Mouse (Mus musculus) right cerebral cortex, postnatal 25 days (tissue): ENCODE results near the gene Efl1.
"Not testable (repeated sequence)": the region's sequence is repeated elsewhere in the genome, so short reads cannot be mapped to it uniquely, and the experiment has no call there.

ENCODE experiments used
- DNase-seq: peaks from one replicate; pipeline ENCODE4 v3.0.0; 2022

The Efl1 gene

DNA sequence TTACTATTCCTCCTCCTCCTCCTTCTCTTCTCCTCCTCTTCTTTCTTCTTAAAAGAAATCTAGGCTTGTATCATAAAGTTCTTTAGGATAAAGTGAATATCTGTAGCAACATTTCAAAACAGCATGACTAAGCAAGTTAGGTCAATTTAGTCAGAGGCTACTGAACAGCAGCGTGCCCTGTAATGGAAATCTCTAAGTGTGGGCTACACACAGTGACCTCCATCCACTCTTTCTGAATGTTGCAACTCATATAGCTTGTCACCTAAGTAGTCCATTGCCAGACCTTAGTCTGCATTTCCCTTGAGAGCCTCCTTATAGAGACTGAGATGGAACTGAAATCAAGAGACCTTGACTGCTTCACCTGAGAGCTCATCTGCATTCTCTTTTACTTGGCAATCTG lies 116.5 kb downstream of the Efl1 start:
- no peak for DNase-seq

DNA sequence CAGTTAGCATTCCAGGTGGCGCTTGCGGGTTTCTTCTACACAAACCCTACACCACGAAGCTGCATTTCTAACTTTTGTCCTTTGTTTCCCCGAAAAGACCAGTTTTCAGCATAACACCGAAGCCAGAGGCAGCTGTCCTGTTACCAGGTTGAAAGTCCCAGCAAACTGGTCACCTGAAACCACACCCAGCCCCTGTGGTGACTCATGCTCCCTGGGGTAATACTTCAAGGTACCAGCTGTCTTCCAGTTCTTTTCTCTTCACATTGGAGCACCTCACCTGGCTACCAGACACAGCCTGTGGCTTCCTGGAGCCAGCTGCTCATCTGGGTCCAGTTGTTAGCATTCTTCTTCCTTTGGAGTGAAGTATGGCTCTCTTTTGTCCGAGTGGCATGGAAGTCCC lies 118.2 kb downstream of the Efl1 start:
- DNase-seq, result no peak

DNA sequence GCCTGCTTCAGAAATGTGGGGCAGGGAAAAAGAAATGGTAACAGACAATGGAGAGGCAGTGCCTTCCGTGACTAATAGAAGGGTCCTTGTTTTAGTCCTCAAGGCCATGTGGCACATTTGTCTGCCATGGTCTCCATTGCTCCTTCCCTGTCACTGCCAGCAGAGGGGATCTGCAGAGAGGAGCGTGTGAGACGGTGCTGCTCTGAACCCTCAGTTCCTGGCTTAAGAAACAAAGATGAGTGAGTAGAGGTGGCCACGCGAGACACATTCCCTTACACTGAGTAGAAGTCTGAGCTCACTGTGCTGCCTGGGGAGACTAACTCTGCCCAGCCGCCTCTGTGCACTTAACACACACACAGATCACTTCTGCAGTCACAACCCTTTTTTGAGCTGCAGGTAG lies 121.8 kb downstream of the Efl1 start:
- DNase-seq, result no peak

DNA sequence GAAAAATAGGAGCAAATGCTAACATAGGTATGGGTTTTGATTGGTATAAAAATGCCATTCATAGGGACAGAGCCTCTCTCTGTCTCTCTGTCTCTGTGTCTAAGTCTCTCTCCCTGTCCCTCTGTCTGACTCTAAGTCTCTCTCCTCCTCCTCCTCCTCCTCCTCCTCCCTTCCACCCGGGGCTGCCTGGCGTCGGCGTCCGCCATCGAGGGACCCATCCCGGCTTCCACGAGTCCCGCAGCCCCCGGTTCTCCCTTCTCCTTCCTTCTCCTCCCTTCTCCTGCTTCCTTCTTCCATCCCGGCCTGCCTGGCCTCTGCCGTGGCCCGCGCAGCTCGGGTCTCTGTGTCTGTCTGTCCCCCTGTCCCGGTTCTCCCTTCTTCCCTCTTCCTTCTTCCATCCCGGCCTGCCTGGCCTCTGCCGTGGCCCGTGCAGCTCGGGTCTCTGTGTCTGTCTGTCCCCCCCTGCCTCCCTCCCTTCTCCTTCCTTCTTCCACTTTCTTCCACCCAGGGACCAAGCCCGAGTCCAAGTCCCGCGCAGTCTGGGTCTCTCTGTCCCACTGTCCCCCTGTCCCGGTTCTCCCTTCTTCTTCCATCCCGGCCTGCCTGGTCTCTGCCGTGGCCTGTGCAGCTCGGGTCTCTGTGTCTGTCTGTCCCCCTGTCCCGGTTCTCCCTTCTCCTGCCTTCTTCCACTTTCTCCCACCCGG lies 122.7 kb downstream of the Efl1 start:
- not testable (repeated sequence) for DNase-seq

DNA sequence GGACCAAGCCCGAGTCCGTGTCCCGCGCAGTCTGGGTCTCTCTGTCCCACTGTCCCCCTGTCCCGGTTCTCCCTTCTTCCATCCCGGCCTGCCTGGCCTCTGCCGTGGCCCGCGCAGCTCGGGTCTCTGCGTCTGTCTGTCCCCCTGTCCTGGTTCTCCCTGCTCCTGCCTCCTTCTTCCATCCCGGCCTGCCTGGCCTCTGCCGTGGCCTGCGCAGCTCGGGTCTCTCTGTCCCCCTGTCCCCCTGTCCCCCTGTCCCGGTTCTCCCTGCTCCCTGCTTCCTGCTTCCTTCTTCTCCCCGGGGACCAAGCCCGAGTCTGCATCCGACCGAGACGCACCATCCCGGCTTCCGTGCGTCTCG lies 123.2 kb downstream of the Efl1 start:
- not testable (repeated sequence) for DNase-seq

DNA sequence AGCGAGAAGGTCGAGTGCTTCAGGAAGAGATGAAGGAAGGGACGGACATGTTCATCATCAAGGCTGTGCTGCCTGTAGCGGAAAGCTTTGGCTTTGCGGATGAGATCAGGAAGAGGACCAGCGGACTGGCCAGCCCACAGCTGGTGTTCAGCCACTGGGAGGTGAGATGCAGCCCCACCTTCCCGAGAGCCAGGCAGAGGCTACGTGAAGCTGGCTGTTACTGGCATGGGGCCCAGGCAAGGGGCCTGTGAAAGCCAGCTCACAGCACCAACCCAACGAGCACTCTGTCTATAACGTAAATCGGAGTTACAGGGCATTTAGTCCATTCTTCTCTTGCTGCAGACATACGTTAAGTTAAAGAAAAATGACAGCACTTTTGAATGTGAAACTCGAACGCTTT lies 124.1 kb downstream of the Efl1 start:
- no peak for DNase-seq

DNA sequence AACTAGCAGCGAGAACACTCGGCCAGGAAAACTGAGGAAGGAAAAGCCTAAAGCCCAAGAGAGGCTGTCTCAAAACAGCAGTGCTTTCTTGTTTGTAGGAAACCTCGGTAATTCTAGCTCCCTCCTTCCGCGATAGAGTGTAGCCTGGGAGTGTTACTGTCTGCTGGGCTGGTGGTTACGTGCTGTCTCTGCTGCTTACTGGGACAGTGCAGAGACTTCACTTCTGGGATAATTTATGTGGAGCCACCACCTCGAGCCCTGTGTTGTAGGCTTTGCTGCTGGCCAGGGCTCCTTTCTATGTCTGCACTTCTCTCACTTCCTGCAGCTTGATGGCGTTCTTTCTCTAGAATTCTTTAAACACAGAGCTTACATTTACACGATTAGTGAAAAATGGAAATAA lies 124.7 kb downstream of the Efl1 start:
- DNase-seq, result no peak

DNA sequence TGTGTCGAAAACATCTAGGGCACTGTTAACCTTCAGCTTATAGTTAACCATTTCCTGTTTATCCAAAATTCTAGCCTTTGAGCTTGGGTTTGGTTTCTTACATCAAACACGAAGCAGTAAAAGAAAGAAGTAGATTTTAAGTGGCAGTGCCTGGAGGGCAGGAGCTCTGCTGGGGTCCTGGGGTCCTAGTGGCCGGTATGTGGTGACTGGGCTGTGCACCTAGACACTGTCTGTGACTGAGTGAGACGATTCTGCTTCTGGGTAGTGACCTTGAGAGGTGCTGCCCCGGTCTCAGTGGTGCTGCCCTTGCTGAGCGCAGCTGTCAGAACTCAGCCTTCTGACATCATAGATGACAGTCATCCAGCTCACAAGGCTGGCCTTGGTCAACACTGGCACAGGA lies 125.5 kb downstream of the Efl1 start:
- DNase-seq, result no peak

DNA sequence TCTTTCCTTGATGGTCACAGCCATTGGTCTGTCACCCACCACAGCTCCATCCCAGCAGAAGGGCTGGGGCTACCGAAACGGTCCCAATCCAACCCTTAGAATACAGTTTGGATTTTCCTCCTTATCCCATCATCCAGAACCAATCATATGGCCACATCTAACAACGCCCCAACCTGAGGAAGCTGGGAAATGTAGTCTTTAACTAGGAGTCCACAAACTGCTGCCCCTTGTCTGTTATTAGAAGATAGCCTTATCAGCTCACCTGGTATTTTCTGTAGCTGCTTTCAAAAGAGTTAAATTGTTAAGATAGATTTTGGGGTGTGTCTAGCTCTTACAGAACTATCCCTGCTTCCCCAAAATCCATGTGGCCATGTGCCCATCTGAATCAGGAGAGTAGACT lies 126.7 kb downstream of the Efl1 start:
- DNase-seq, result no peak

DNA sequence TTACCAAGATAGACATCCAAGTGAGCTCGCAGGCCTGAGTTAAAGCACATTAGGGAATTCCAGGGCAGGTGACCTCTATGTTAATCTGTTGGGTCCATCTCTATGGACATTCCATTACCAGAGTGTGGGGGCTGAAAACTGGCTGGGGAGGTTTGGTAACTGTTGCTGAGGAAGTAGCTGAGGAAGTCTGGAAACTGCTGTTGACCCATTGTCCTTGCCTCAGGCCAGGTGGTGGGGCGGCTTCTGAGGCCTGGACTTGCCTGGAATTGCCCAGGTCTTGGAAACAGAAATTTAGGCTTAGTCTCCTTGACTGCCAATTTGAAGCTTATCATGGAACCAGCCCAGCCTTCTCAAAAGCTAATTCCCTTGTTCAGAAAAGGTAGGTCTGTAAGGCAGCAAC lies 134.7 kb downstream of the Efl1 start:
- no peak for DNase-seq

DNA sequence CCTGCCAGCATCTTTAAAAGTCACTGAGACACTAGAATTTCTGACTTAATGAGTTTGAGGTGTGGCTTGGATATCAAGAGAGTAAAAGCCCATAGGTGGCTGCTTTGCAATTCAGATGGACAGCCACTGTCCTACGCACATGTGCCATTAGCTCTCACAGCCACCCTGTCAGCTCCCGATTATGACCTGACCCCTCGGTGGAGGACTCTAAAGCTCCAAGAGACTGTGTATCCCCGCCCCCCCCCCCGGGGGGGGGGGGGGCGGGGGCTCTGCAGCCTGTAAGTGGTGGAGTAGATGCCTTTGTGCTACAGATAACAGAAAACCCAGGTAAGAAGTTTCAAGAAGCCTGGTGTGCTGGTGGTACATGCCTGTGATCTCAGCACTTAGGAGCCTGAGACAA lies 135.3 kb downstream of the Efl1 start:
- DNase-seq, result no peak

DNA sequence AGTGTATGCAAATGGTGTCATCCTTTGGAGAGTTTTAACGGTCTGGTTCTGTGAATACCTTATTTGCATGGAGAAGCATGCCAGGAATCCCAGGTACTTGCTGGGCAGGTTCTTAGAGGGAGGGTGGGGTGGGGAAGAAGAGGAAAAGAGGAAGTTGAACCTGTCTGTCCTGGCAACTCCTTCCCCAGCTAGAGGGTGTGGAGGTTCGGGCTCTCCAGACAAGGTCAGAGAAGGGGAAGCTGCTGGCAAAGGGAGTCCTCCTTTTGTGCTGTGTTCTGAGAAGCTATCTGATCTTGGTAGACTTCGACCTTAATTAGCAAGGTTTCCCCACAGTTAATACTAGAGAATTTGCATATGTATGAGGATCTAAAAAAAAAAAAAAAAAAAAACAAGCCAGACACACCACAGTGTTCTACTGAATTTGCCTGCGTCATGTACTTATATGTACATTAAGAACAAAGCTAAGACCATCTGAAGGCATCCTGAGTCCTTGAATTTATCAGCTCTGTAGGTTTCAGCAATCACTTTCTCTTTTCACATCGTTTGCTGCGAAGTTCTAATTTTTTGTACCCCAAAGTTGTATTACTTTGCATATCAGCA lies 137.0 kb downstream of the Efl1 start:
- no peak for DNase-seq

DNA sequence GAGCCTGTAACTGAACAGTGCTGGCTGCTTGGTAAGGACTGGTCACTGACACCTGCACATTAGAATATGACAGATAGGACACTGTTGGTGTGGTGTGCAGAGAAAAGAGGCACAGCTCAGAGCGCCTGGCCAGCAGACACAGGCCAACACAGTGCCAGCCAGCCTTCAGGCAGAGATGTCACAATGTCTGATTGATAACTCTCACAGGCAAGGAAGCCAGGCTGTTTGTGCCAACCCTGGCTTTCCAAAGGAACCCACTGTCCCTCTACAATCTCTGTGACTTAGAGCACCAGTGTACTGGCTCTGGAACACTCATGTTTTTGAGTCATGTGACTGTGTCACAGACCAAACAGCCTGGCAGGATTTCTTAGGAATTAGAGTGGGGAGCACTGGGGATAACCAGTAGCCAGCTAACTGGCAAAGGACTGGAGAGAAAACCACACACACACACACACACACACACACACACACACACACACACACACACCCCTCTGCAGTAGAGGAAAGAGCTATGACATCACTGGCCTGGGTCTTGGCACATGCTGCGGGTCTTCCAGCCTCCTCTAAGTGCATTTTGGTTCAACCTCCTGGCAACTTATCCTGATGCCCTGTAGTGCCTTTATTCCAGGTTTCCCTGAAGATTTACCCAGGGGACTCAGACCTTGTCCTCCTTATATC lies 137.7 kb downstream of the Efl1 start:
- no peak for DNase-seq

DNA sequence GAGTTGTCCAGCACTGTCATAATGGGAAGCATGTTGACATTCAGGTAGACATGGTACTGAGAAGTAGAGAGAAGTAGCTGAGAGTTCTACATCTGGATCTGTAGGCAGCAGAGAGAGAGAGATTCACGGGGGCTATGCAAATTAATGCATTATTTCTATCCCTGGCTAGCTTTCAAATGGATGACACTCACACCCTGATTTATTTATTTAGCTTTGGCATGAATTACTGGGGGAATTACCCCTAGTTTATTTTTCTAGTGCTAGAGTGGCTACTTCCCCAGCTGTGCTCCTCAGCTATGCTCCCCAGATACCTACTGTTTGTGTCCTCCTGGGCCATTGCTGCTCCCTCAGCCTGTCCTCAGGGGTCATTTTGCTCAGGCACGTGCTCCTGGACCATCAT lies 144.2 kb downstream of the Efl1 start:
- no peak for DNase-seq

DNA sequence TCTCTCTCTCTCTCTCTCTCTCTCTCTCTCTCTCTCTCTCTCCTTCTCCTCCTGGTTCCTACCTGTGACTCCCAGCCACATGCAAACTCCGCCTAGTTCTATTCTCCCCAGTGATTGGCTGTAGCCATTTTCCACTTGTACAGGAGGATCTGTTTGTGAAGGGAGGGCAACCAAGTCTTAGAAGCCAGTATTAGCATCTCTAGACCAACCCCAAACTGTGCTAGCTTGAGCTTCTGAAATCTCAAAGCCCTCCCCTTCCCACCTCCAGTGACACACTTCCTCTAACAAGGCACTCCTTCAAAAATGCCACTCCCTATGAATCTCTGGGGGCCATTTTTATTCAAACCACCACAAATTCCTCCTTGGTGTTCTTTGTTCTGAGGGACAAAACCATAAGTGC lies 144.7 kb downstream of the Efl1 start:
- no peak for DNase-seq

DNA sequence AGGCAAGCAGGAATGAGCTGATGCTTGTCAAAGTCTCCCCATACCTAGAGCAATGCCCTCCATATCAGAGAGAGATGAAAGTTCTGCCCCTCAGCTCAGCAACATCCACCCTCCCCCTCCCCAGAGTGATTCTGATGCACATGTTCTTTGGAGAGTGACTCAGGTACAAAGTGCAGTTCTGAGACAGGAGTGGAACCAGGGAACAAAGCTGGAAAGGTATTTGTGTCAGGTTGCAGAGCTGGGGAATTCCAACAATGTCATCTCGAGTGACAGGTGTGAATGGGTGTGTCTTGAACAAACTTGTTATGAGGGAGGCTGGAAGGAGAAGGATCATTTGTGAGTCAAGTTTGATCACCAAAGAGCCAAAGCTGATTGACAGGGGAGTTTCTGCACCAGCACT lies 146.1 kb downstream of the Efl1 start:
- no peak for DNase-seq

DNA sequence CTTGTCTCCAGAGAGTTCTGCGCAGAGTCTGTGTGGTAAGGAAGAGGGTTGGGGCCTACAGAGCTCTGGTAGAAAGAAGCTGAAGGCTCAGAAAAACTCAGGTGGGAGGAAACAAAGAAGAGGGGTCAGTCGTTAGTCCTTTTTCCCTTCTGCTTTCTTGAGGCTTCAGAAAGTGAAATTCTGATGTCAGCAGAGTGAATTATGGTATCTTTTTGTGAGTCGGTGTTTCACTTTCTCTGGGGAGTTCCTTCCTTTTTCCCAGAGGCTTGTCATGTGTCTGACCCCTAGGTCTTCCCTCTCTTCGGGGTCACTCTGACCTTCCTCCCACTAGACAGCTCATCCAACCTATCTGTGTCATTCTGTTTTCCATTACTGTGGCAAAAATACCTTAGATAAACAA lies 153.8 kb downstream of the Efl1 start:
- no peak for DNase-seq

DNA sequence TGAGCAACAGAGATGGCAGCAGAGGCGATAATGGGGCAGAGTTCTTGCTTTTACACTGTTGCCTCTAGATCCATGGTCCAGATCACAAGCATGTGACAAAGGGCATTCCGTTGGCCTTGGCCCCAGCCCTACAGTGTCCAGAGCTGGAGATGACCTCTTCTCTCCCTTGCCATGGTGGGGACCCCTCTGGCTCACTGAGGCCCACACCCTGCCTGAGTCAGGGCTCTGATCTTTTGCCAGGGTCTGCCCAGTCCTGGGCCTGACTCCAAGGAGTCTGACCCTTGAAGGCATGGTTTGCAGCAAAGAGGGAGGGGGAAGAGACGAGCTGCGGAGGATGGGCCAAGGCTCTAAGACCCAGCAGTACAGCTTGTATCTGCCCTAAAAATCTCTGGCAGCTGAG lies 159.8 kb downstream of the Efl1 start:
- DNase-seq, result no peak

DNA sequence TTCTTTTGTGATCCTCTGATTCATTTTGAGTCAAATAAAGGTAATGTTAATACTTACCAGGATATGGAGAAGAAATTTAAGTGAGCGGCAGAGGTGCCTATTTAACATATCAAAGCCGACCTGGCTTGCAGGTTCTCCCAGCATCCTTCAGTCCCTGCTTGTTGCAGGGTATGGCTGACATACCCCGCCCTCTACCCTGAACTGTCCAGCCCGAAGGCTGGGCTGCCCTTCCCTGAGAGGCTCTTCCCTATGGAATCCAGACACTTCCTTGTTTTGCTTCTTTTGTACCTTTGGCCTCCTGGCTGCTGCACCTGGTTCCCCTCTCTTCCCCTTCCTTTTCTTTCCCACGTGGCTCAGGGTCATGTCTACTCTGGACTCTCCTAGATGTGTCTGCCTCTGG lies 160.7 kb downstream of the Efl1 start:
- no peak for DNase-seq

DNA sequence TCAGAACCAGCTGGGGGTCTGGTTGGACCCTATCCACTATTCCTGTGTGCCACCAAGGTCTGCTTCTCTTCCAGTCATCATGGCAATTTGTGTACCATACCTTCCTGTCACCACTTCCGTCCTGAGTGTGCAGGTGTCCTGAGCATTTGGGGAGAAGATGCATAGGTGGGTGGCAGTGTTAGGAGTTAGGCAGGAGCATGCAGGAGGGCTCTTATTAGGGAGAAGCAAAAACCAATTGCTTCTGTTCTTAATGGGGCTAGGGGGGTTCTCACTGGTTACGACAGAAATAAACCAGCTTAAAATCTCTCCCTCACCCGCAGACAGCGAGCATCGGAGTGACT lies 162.4 kb downstream of the Efl1 start:
- no peak for DNase-seq

DNA sequence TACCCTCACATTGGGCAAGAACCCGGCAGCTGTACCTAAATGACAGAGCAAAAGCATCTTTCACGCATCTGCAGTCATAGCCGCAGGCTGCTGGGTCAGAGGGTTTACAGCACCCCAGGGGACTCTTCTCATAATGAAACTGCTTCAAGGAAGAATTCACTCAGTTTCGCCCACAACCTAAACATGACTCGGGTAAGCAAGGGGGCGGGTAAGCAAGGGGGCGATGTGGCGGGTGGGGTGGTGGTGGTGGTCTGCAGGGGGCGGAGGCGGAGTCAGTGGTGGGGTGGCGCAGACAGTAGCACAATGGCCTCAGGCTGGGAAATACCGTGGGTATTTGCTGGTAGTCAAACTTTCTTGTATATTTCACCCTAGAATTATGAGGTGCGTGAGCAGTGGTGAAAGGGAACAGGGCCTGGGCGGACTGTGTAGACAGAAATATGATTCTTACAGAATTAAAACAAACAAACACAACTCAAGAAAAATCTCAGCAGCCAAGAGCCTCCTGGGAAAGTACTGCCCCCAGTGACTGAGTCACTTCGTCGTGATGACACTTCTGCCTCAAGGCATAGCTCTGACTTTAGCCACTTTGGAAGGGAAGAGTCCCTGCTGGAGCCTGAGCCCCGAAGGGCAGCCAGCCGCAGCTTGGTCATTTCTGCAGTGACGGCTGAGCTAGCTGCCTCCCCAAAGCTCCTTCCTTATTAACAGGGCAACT lies 162.9 kb downstream of the Efl1 start:
- no peak for DNase-seq

DNA sequence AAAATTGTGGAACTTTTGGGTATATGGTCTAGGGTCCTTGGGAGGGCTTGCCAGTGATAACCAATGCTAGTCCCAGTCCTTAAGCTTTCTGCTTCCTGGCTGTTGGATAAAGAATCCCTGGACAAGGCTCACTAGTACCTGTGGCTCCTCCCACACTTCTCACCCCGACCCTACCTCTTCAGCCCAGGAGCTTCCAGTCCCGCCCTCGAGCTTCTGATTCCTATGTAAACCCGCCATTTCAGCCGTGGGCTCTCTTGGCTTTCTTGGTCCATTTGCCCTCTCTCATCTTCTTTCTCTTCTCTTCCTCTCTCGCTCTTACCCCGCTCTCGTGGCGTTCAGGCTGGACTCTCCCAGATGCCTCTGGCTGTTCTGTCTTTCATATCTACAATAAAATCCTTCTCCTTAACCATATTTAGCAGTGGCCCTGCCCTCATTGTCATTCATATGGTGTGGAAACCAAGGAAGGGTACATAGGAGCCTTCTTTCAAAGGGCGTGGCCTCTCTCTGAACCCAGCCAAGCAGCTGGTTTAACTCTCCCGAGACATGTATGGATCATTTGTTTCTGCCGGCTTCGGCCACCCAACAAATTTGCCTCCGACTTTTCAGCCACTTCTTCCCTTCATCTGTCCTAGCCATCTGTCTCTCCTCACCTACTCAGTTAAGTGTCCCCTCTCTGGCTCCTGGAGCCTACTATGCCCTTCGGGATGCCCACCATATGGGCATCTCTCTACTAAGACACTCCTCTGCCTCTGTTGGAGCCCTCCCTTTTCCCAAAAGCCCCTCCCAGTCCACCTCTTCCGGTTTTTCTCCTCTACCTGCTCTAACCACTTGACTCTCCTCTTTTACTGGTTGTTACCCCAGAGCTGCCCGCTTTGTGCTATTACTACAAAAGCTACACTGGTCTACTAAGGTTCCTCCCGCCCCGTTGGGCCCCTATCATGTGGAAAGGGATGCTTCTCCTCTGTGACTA lies 164.1 kb downstream of the Efl1 start:
- DNase-seq, result no peak

DNA sequence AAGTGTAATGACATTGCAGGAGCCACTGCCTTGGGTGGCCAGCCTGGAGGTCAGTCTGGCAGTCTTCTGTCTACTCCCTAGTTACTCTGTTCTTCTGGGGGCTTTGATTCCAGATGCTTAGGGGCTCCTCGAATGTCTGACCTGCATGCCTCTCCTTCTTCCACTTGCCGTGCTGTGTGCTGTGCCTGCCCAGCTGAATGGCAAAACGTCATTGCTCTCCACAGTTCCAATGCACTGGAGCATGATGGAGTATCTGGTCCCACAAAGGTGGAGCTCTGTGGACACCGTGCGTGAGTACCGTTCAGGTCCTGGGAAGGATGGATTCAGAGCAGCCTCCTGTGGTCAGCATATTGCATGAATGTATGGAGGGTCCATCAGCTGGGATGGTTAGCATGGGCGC lies 171.1 kb downstream of the Efl1 start:
- DNase-seq, result no peak
